Mouse (Mus musculus): ENCODE measurements around the gene Adamtsl5. TPM values are rescaled to one million over a fixed set of nuclear protein-coding genes. Genes with fewer than 3 reads are reported as not detected.

Gene Adamtsl5
- total RNA-seq, 4 experiments from 2014 or later: 9.2 to 11.1 (median 10.3) TPM

GRCm38 (mm10) chr10:80342305-80342748 lies 5.9 kb downstream of the Adamtsl5 start:
- DNase-seq: no peak

GRCm38 (mm10) chr10:80341491-80342304 lies 6.5 kb downstream of the Adamtsl5 start:
- no peak for DNase-seq

- DNase-seq: no peak
Measured at GRCm38 (mm10) chr10:80341026-80341425, 7.2 kb downstream of the Adamtsl5 start.

GRCm38 (mm10) chr10:80339941-80340750 lies 8.1 kb downstream of the Adamtsl5 start:
- peak; percentile 65 for DNase-seq

- no peak for DNase-seq
Measured at GRCm38 (mm10) chr10:80336263-80336662, 11.9 kb downstream of the Adamtsl5 start.

- DNase-seq: no peak
Measured at GRCm38 (mm10) chr10:80332525-80332989, 15.7 kb downstream of the Adamtsl5 start.

GRCm38 (mm10) chr10:80331636-80332524 lies 16.3 kb downstream of the Adamtsl5 start:
- no peak for DNase-seq

DNA sequence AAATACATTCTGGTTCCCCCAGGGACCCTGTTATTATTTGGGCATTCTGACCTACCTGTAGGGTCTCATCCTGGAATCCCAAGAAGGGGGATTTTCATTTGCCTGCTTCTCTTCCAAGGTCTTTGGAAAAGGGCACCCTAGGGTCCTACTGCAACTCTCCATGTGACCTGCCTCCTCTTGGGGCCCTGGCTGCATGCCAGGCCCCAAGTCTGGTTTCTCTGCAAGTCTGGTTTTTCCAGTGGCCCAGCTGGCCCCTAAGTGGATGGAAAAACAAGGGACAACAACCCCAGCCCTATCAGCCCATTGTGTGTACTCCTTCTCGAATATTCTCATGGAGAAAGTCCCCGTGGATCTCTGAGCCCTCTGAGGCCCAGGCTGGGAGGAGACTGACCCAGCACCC lies 17.3 kb downstream of the Adamtsl5 start:
- DNase-seq: no peak

DNA sequence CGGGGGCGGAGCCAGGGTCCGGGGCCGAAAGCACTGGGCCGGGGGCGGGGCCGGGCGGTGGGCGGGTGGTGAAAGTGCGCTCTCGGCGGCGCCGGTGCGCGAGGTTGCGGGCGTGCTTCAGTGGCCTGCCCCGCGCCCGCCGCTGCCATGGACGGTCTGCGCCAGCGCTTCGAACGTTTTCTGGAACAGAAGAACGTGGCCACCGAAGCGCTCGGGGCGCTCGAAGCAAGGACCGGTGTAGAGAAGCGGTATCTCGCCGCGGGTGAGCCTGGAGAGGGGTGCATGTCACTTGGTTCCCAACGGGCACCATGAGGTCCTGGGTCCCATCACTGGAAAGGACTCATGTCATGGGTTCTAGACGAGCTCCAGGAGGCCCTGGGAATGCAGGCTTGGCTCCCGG lies 18.1 kb downstream of the Adamtsl5 start:
- no peak for DNase-seq

- DNase-seq: peak; percentile 98
Measured at GRCm38 (mm10) chr10:80329273-80330081, 18.7 kb downstream of the Adamtsl5 start, which contains the start of the genes Pcsk4 and Reep6. Gene Pcsk4 (minus strand): TSS chr10:80329498. Gene Reep6 (plus strand): TSS chr10:80329953.

DNA sequence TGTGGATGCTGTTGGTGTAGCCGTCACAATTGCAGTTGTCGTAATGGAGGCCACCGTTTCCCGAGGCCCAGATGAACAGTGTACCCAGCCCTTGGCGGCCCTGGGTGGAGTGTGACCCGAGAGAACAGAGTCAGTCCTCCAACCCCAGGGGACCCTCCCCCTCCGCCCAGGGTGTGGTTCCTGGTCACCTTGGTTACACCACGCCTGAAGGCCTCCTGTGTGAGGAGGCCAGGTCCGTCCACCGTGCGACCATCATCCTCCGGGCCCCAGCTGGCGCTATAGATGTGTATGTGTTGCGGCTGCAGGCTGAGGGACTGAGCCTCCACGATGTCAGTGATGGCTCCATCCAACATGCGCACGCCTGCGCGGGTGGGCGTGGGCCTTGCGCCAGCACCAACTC lies 23.2 kb downstream of the Adamtsl5 start:
- no peak for DNase-seq

- no peak for DNase-seq
Measured at GRCm38 (mm10) chr10:80324120-80325037, 23.8 kb downstream of the Adamtsl5 start.

- DNase-seq: peak; percentile 76
Measured at GRCm38 (mm10) chr10:80323261-80324119, 24.7 kb downstream of the Adamtsl5 start.

- DNase-seq: no peak
Measured at GRCm38 (mm10) chr10:80322811-80323211, 25.4 kb downstream of the Adamtsl5 start.

- DNase-seq: no peak
Measured at GRCm38 (mm10) chr10:80321670-80322581, 26.3 kb downstream of the Adamtsl5 start.

GRCm38 (mm10) chr10:80321014-80321669 lies 27.1 kb downstream of the Adamtsl5 start:
- DNase-seq: no peak

GRCm38 (mm10) chr10:80320340-80320760 lies 27.9 kb downstream of the Adamtsl5 start, which contains the start of gene 2310011J03Rik:
Gene 2310011J03Rik (minus strand): TSS chr10:80320537.
- peak; percentile 90 for DNase-seq
